Mouse (Mus musculus): ENCODE results near the gene Mki67. TPM values are rescaled to one million over a fixed set of nuclear protein-coding genes. Genes with fewer than 3 reads are reported as not detected.
A peak's percentile ranks its signal among the peaks of the same experiment; 100 is the strongest.
"Not testable (repeated sequence)": the region's sequence is repeated elsewhere in the genome, so short reads cannot be mapped to it uniquely, and the experiment has no call there.

Gene Mki67
- total and polyA plus RNA-seq, 3 experiments = 88.6 to 401 (median 271) TPM

DNA sequence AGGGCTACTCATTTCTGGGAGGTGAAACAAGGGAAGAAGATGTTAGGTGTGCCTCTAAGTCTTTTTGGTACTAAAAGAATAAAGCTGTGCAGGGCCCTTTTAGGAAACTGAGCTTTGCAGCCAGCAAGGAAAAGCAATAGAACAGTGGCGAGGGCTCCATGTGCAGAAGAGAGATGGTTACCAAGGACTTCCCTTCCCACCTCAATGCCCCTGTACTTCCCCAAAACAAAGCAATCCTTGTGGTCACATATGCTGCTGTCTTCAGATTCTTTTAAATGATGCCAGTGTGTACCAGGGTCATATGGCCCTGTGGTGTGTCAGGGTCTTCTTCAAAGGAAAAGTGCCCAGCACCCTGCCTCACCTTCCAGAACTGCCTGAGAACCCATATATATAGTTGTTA, 11.1 kb downstream of the Mki67 start:
- H3K36me3 ChIP-seq (ENCODE audit: control insufficient read depth in 1 of 2, insufficient read depth in 2 of 2, low read length in 2 of 2) = peaks cover 2 to 94% of the 10 kb centered on the region in 2 experiments
- TF ChIP-seq E2F4 (IDR thresholded peaks at IDR 0.05; ENCODE audit: borderline replicate concordance, low read depth, low read length) (no peak), ZC3H11A (IDR thresholded peaks at IDR 0.05; ENCODE audit: low read depth, low read length) (no peak), MYB (IDR thresholded peaks at IDR 0.05; ENCODE audit: low read depth, low read length) (no peak), CHD1 (IDR thresholded peaks at IDR 0.05; ENCODE audit: low read depth, low read length) (no peak), CTCF (IDR thresholded peaks at IDR 0.05 in 2 of 3, conservative IDR thresholded peaks at IDR 0.05 in 1 of 3; ENCODE audit: control insufficient read depth in 1 of 3, insufficient read depth in 1 of 3, low read depth in 2 of 3, low read length in 3 of 3, poor library complexity in 1 of 3, severe bottlenecking in 1 of 3) (no peak)
- no peak overlapping the region for H3K4me3 ChIP-seq (ENCODE audit: control insufficient read depth in 1 of 2, insufficient read depth in 1 of 2, low read depth in 2 of 2, low read length in 2 of 2)
- H3K4me1 ChIP-seq (ENCODE audit: control insufficient read depth in 1 of 2, insufficient read depth in 2 of 2, low read length in 2 of 2) = no peaks in the 10 kb centered on the region
- no peaks in the 10 kb centered on the region for H3K27me3 ChIP-seq (ENCODE audit: control insufficient read depth in 1 of 2, insufficient read depth in 2 of 2, low read length in 2 of 2)
- no peak overlapping the region for H3K27ac ChIP-seq (ENCODE audit: control insufficient read depth, low read depth, low read length)
- no peaks in the 10 kb centered on the region for H3K9me3 ChIP-seq (replicated peaks; ENCODE audit: insufficient read depth, low read length)
- H3K79me2 ChIP-seq (ENCODE audit: control insufficient read depth, insufficient read depth, low read length, poor library complexity) = peaks cover 14% of the 10 kb centered on the region
- H3K9ac ChIP-seq (ENCODE audit: control insufficient read depth, low read depth, low read length, poor library complexity, severe bottlenecking) = no peak overlapping the region
- no peak for DNase-seq (ENCODE audit: low read depth, low spot score)

DNA sequence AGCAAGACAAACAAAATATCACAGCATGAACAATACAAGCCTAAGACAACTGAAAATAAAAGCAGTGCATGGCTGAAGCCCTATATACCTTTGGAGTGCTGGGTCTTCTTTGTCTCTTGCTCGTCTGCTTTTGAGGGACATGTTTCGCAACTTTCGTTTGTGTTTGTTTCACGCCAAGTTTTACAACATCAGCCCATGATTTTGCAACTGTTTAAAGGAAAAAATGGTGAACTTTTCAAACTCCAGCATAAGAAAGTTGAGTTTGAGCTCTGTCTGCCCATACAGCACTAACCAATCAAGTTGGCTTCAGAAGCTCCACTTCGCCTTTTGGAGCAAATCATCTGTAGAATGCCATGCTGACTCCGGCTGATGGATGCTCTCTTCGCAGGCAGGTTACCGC, 11.9 kb downstream of the Mki67 start:
- Histone ChIP-seq H3K27me3 (ENCODE audit: control insufficient read depth in 1 of 2, insufficient read depth in 2 of 2, low read length in 2 of 2) (no peaks in the 10 kb centered on the region), H3K9me3 (replicated peaks; ENCODE audit: insufficient read depth, low read length) (no peaks in the 10 kb centered on the region), H3K27ac (ENCODE audit: control insufficient read depth, low read depth, low read length) (no peak overlapping the region), H3K36me3 (ENCODE audit: control insufficient read depth in 1 of 2, insufficient read depth in 2 of 2, low read length in 2 of 2) (peaks cover 0 to 90% of the 10 kb centered on the region in 2 experiments), H3K4me1 (ENCODE audit: control insufficient read depth in 1 of 2, insufficient read depth in 2 of 2, low read length in 2 of 2) (no peaks in the 10 kb centered on the region), H3K79me2 (ENCODE audit: control insufficient read depth, insufficient read depth, low read length, poor library complexity) (peaks cover 9% of the 10 kb centered on the region), H3K4me3 (ENCODE audit: control insufficient read depth in 1 of 2, insufficient read depth in 1 of 2, low read depth in 2 of 2, low read length in 2 of 2) (no peak overlapping the region), H3K9ac (ENCODE audit: control insufficient read depth, low read depth, low read length, poor library complexity, severe bottlenecking) (no peak overlapping the region)
- TF ChIP-seq POLR2AphosphoS5 (IDR thresholded peaks at IDR 0.05; ENCODE audit: borderline replicate concordance, low read depth, low read length) (no peak), TBP (IDR thresholded peaks at IDR 0.05; ENCODE audit: low read depth, low read length) (no peak)
- DNase-seq (ENCODE audit: low read depth, low spot score) = no peak

DNA sequence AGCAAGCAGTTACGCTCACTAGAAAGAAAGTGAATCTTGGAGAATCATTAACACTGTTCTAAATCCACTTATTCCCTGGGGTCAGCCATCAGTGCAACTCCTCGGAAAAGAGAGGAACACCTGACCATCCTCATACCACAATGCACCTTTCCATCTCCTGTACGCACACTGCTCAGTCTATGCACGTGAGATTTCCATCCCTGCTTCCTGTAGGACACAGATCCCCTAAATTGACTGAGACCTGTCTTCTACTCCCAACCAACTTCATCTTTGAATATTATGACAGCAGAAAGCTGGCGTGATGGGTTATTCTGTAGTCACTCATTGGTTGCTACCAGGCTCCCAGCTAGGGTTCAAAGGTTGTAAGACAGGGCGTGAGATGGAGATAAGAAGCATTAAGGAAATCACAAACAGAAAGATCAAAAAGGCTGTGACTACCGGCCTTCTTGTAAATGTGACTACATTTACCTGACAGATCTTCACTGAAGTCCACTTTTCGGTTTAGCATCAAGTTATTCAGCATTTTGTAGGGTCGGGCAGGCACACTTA, 12.5 kb downstream of the Mki67 start:
- peaks cover 7% of the 10 kb centered on the region; the same call in 1 of the 2 replicates for H3K79me2 ChIP-seq (ENCODE audit: control insufficient read depth, insufficient read depth, low read length, poor library complexity)
- peaks cover 0 to 88% of the 10 kb centered on the region in 2 experiments for H3K36me3 ChIP-seq (ENCODE audit: control insufficient read depth in 1 of 2, insufficient read depth in 2 of 2, low read length in 2 of 2)
- DNase-seq (ENCODE audit: low read depth, low spot score) = no peak
- H3K9ac ChIP-seq (ENCODE audit: control insufficient read depth, low read depth, low read length, poor library complexity, severe bottlenecking) = no peak overlapping the region
- H3K27me3 ChIP-seq (ENCODE audit: control insufficient read depth in 1 of 2, insufficient read depth in 2 of 2, low read length in 2 of 2) = no peaks in the 10 kb centered on the region
- no peak overlapping the region for H3K27ac ChIP-seq (ENCODE audit: control insufficient read depth, low read depth, low read length)
- TF ChIP-seq KAT2A (conservative IDR thresholded peaks at IDR 0.05; ENCODE audit: low read depth, low read length) (no peak), POLR2AphosphoS2 (IDR thresholded peaks at IDR 0.05; ENCODE audit: low read length) (peak; percentile 39; the same call in 1 of the 2 replicates), POLR2AphosphoS5 (IDR thresholded peaks at IDR 0.05; ENCODE audit: borderline replicate concordance, low read depth, low read length) (peak; percentile 56; the same call in 1 of the 2 replicates), MYC (IDR thresholded peaks at IDR 0.05; ENCODE audit: low read depth, low read length) (no peak)
- no peaks in the 10 kb centered on the region for H3K4me1 ChIP-seq (ENCODE audit: control insufficient read depth in 1 of 2, insufficient read depth in 2 of 2, low read length in 2 of 2)
- no peaks in the 10 kb centered on the region for H3K9me3 ChIP-seq (replicated peaks; ENCODE audit: insufficient read depth, low read length)
- no peak overlapping the region for H3K4me3 ChIP-seq (ENCODE audit: control insufficient read depth in 1 of 2, insufficient read depth in 1 of 2, low read depth in 2 of 2, low read length in 2 of 2)

DNA sequence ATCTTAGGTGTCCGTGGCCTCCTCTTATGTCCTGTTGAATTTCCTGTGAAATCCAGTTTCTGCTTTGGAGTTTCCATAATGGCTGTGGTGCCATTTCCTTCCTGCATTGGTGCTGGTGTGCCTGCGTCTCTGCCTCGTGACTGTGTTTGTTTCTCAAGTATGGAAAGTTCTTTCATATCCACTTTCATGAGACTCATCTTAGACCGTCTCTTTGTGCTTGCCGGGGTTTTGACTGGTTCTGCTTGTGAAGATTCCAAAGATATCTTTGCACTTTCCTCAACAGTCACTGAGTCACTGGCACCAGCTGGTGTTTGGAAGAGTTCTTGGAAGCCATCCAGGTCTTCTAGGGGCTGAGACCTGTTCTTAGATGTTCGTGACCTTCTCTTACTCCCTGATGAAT, 16.8 kb downstream of the Mki67 start:
- not testable (repeated sequence) for H3K79me2 ChIP-seq (ENCODE audit: control insufficient read depth, insufficient read depth, low read length, poor library complexity); H3K9me3 ChIP-seq (replicated peaks; ENCODE audit: insufficient read depth, low read length); H3K27me3 ChIP-seq (ENCODE audit: control insufficient read depth in 1 of 2, insufficient read depth in 2 of 2, low read length in 2 of 2); DNase-seq (ENCODE audit: low read depth, low spot score); H3K9ac ChIP-seq (ENCODE audit: control insufficient read depth, low read depth, low read length, poor library complexity, severe bottlenecking); H3K4me3 ChIP-seq (ENCODE audit: control insufficient read depth in 1 of 2, insufficient read depth in 1 of 2, low read depth in 2 of 2, low read length in 2 of 2); H3K27ac ChIP-seq (ENCODE audit: control insufficient read depth, low read depth, low read length); H3K4me1 ChIP-seq (ENCODE audit: control insufficient read depth in 1 of 2, insufficient read depth in 2 of 2, low read length in 2 of 2)
- H3K36me3 ChIP-seq (ENCODE audit: control insufficient read depth in 1 of 2, insufficient read depth in 2 of 2, low read length in 2 of 2) = peaks cover 0 to 67% of the 10 kb centered on the region in 2 experiments; a peak in 3 of 4 replicates

Data from MEL (cell line).